Mouse (Mus musculus) mammary gland, adult 2 months (tissue): ENCODE results near the gene Fbrsl1. TPM values are rescaled to one million over a fixed set of nuclear protein-coding genes. Genes with fewer than 3 reads are reported as not detected.

Source experiments
- polyA plus RNA-seq: library from polyadenylated mRNA; depleted of rRNA; stranded (reverse); fragments of >200 nt; gene quantifications from 2 replicates; pipeline ENCODE4 v1.2.3, GENCODE M21; 2012; ENCODE audit warnings: low replicate concordance; rRNA removed

Fbrsl1 gene
- polyA plus RNA-seq = 42.1 and 183 TPM in 2 replicates

GRCm38 (mm10) chr5:110448436-110449134 is at the start of gene Fbrsl1:
Gene Fbrsl1, minus strand, starts transcription at chr5:110448503.

GRCm38 (mm10) chr5:110344524-110344923 is 103.8 kb downstream of the Fbrsl1 start, which contains the start of gene Lrcol1:
Gene Lrcol1, plus strand, starts transcription at chr5:110344730.

GRCm38 (mm10) chr5:110342648-110343284 is 105.5 kb downstream of the Fbrsl1 start, which contains the start of gene P2rx2:
Gene P2rx2, minus strand, starts transcription at chr5:110343212.

Other genes with a start within 250 kb of the Fbrsl1 start
- 10.1 and 12.8 TPM in 2 replicates for gene Ankle2, start 217.5 kb downstream of the Fbrsl1 start, polyA plus RNA-seq
- 18.0 and 26.8 TPM in 2 replicates for gene Pgam5, start 178.6 kb downstream of the Fbrsl1 start, polyA plus RNA-seq
- gene Pxmp2, start 162.3 kb downstream of the Fbrsl1 start, polyA plus RNA-seq = 14.3 and 29.8 TPM in 2 replicates
- gene Pole, start 162.2 kb downstream of the Fbrsl1 start, polyA plus RNA-seq = 3.5 and 4.5 TPM in 2 replicates
- 0.67 and 1.4 TPM in 2 replicates for gene P2rx2, start 105.3 kb downstream of the Fbrsl1 start, polyA plus RNA-seq
- gene Lrcol1, start 103.8 kb downstream of the Fbrsl1 start, polyA plus RNA-seq = not detected in 2 replicates
- 1.1 and 2.0 TPM in 2 replicates for gene Galnt9, start 95.9 kb upstream of the Fbrsl1 start, polyA plus RNA-seq
- 50.4 and 60.0 TPM in 2 replicates for gene Noc4l, start 204.9 kb upstream of the Fbrsl1 start, polyA plus RNA-seq
- 16.7 and 17.8 TPM in 2 replicates for gene Ddx51, start 204.9 kb upstream of the Fbrsl1 start, polyA plus RNA-seq